Mouse (Mus musculus) gastrocnemius, adult 2 months (tissue): ENCODE measurements around the gene Eml2. TPM values are rescaled to one million over a fixed set of nuclear protein-coding genes. Genes with fewer than 3 reads are reported as not detected.

Experiments
- DNase-seq: peaks from one replicate; pipeline ENCODE4 v3.0.0; 2022
- H3K27ac ChIP-seq: fragments of 200-600 bp; 2 replicates; pipeline ENCODE4 v1.8.1; 2022; ENCODE audit warnings: mild to moderate bottlenecking
- H3K4me3 ChIP-seq: fragments of 200-600 bp; 2 replicates; pipeline ENCODE4 v1.8.1; 2022; ENCODE audit warnings: mild to moderate bottlenecking, moderate library complexity
- CTCF ChIP-seq: fragments of 200-600 bp; IDR thresholded peaks from 2 replicates; pipeline ENCODE4 v1.8.1; 2022; ENCODE audit warnings: antibody characterized with exemption, mild to moderate bottlenecking, moderate library complexity
- intact Hi-C: fragments of 180-260 bp; cut with DNase I; formaldehyde crosslinking; loops from one replicate; pipeline ENCODE4 v1.15.1; 2025
- total RNA-seq, 2 experiments: library from RNA; stranded (reverse); gene quantifications; 2 replicates each; pipeline ENCODE4 v1.2.3; 2021

Eml2 gene
- total RNA-seq, 2 experiments from 2014 or later = 9.5 to 10.5 TPM

- intact Hi-C loops = no loop called here
- DNase-seq = no peak
- no peak for TF ChIP-seq CTCF
- Histone ChIP-seq H3K4me3 (peak overlapping the region; percentile 74), H3K27ac (peak overlapping the region; percentile 83)
Measured at GRCm38 (mm10) chr7:19211041-19211675, 34.9 kb downstream of the Eml2 start.

GRCm38 (mm10) chr7:19211996-19212755 is 36.0 kb downstream of the Eml2 start, which contains the start of gene Gpr4:
TSS of gene Gpr4 (plus strand) at chr7:19212538.
- peak; percentile 40 for TF ChIP-seq CTCF
- Histone ChIP-seq H3K4me3 (peak within 1 kb of the TSS; percentile 74), H3K27ac (peak within 1 kb of the TSS; percentile 83)
- intact Hi-C loops = no loop called here
- DNase-seq = peak; percentile 68

- intact Hi-C loops = no loop called here
- no peak for DNase-seq
- peak overlapping the region; percentile 83 for H3K27ac ChIP-seq
- H3K4me3 ChIP-seq = peak overlapping the region; percentile 74
- TF ChIP-seq CTCF = no peak
Measured at GRCm38 (mm10) chr7:19213385-19213784, 37.2 kb downstream of the Eml2 start.

GRCm38 (mm10) chr7:19214369-19214768 is 38.1 kb downstream of the Eml2 start:
- no peak for DNase-seq
- Histone ChIP-seq H3K27ac (peak overlapping the region; percentile 46), H3K4me3 (peak overlapping the region; percentile 74)
- TF ChIP-seq CTCF = no peak
- intact Hi-C loops = no loop called here

GRCm38 (mm10) chr7:19214940-19215339 is 38.7 kb downstream of the Eml2 start:
- H3K27ac ChIP-seq = peak overlapping the region; percentile 46; the same call in 1 of the 2 replicates

GRCm38 (mm10) chr7:19217492-19217891 is 41.3 kb downstream of the Eml2 start:
- intact Hi-C loops = no loop called here
- TF ChIP-seq CTCF = no peak
- H3K4me3 ChIP-seq = no peak overlapping the region
- no peak for DNase-seq
- no peak overlapping the region for H3K27ac ChIP-seq

More at GRCm38 (mm10) chr7:19214940-19215339, 38.7 kb downstream of the Eml2 start:
- peak overlapping the region; percentile 74 for H3K4me3 ChIP-seq
- no peak for TF ChIP-seq CTCF
- no peak for DNase-seq
- intact Hi-C loops = no loop called here

- Histone ChIP-seq H3K4me3 (no peak overlapping the region), H3K27ac (no peak overlapping the region)
- no peak for DNase-seq
- TF ChIP-seq CTCF = no peak
- intact Hi-C loops = no loop called here
Measured at GRCm38 (mm10) chr7:19217944-19218343, 41.7 kb downstream of the Eml2 start.

- no peak overlapping the region for H3K4me3 ChIP-seq
- H3K27ac ChIP-seq = no peak overlapping the region
- TF ChIP-seq CTCF = no peak
- DNase-seq = no peak
- intact Hi-C loops = no loop called here
Measured at GRCm38 (mm10) chr7:19220061-19220460, 43.8 kb downstream of the Eml2 start.

GRCm38 (mm10) chr7:19222189-19222588 is 46.0 kb downstream of the Eml2 start:
- no peak for TF ChIP-seq CTCF
- no peak overlapping the region for H3K27ac ChIP-seq
- DNase-seq = no peak
- intact Hi-C loops = no loop called here
- no peak overlapping the region for H3K4me3 ChIP-seq

- intact Hi-C loops = no loop called here
- TF ChIP-seq CTCF = no peak
- Histone ChIP-seq H3K27ac (no peak overlapping the region), H3K4me3 (no peak overlapping the region)
- DNase-seq = no peak
Measured at GRCm38 (mm10) chr7:19222875-19223274, 46.7 kb downstream of the Eml2 start.

GRCm38 (mm10) chr7:19224933-19225332 is 48.7 kb downstream of the Eml2 start:
- DNase-seq = no peak
- Histone ChIP-seq H3K4me3 (no peak overlapping the region), H3K27ac (peak overlapping the region; percentile 62)
- intact Hi-C loops = no loop called here
- TF ChIP-seq CTCF = no peak

- TF ChIP-seq CTCF = no peak
- peak overlapping the region; percentile 94 for H3K27ac ChIP-seq
- H3K4me3 ChIP-seq = peak overlapping the region; percentile 73
- peak; percentile 53 for DNase-seq
- intact Hi-C loops = no loop called here
Measured at GRCm38 (mm10) chr7:19226817-19227797, 50.9 kb downstream of the Eml2 start.
